Mouse (Mus musculus) adrenal gland, postnatal 25 days (tissue): ENCODE data around the gene Gm8439. TPM values are rescaled to one million over a fixed set of nuclear protein-coding genes. Genes with fewer than 3 reads are reported as not detected.
"Not testable (repeated sequence)": the region's sequence is repeated elsewhere in the genome, so short reads cannot be mapped to it uniquely, and the experiment has no call there.

Experiments used
- DNase-seq: peaks from one replicate; pipeline ENCODE4 v3.0.0; 2021; ENCODE audit warnings: mixed read lengths
- long read RNA-seq: library from polyadenylated mRNA; stranded (forward); transcript quantifications from one replicate; pipeline ENCODE4 v2.0.0, GENCODE M21; 2021
- total RNA-seq: library from RNA; stranded (reverse); gene quantifications from 2 replicates; pipeline ENCODE4 v1.2.3, GENCODE M21; 2021

Gm8439 gene
- not detected in 2 replicates for total RNA-seq
- long read RNA-seq = 0 reads

DNA sequence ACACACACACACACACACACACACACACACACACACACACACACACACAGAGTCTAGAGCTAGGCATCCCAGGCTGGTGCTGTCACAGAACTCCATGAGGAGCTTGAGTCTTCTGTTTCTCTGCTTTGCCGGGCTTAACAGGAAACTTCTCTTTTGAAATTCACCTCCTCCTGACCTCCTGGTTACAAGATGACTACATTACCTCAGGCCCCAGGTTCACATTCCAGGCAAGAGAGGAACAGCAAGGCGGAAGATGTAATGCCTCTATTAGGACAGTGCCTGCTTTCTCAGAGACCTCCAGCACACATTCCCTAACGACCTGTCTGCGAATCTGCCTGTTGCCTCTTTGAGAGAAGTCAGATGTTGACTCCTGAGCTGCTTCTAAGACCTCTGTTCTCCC is at the start of gene Gm8439:
Gene Gm8439 (plus strand): TSS at position 301 of the 400 bp plus-strand sequence.
- DNase-seq = no peak

DNA sequence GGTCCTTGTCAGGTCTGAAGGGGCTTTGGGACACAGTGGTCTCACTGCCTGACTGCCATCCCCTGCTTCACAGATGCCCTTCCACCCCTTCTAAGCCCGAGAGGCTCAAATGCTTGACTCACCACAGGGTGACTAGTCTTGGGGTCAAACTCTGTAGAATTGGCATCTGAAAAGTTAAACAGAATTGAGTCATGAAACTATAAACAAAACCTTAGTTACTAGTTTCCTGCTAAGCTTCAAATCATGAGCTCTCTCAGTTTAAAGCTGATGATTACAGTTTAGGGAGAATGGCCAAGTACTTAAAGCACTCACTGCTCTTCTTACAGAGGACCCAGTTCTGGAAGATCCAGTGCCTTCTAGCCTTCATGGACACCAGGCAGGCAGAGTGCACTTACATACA is 43.6 kb upstream of the Gm8439 start:
- DNase-seq = no peak

DNA sequence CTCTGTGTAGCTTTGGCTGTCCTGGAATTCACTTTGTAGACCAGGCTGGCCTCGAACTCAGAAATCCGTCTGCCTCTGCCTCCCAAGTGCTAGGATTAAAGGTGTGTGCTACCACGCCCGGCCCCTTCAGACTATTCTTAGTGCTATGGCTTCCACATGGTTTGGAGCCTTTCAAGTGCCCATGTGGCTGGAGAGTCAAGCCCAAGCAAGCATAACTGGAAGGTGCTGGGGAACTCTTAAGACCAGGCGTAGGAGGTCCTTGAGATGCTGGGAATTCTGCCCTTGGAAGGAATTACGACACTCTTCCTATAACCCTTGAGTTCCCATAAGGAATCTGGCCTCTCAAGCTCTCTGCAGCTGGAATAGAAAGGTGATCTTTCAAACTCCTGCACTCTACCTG is 32.0 kb upstream of the Gm8439 start:
- no peak for DNase-seq

DNA sequence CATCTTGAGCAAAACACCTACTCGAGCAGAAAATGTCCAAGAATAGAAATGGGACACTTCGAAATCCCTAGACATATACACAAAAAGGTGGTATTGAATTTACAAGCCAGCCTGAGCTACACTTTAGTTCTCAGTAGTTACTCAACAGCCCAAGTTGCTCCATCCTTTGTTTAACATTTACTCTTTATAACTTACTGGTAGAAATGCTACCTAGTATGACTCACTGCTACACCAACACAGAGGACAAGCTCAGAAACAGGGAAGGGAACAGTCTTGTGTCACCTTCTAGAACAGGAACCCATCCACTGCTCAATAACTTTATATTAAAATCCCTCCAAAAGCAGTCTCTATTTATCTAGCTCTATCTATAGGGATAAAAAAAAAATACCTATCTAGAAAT is 22.8 kb upstream of the Gm8439 start:
- DNase-seq = no peak

DNA sequence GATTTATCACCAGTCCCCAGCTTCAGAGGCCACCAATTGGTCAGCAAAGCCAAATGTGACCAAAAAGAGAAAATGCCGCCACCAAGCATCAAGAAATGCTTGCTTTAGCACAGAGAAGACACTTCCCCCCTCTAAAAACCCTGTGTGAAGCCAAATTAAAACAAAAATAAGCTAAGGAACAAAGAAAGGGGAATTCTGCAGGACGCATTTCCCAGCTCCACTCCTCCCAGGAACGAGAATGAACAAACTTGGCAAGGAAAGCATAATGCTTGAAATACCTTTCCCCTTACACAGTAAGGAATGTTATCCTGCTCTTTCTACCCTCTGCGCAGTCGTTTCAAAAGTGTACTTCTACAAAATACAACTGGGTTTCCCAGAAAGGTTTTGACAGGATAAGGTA is 20.5 kb upstream of the Gm8439 start:
- DNase-seq = no peak

DNA sequence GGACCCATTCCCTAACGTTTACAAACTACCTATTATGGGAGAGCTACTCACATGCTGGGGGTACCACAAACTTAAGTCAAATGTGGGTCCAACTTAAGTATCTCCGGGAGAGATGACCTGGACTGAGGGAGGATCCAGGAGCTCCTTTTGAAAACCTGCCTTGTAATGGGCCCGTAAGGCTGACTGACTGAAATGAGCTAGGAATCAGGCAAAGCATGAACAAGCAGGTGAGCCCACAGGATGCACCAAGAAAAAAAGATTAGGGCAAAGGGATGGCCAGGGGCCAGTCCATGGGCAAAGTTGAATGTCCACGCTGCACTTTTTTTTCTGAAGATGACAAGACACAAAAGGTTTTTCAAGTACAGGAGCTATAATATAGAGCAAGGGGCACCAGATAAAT is 19.5 kb upstream of the Gm8439 start:
- DNase-seq = no peak

DNA sequence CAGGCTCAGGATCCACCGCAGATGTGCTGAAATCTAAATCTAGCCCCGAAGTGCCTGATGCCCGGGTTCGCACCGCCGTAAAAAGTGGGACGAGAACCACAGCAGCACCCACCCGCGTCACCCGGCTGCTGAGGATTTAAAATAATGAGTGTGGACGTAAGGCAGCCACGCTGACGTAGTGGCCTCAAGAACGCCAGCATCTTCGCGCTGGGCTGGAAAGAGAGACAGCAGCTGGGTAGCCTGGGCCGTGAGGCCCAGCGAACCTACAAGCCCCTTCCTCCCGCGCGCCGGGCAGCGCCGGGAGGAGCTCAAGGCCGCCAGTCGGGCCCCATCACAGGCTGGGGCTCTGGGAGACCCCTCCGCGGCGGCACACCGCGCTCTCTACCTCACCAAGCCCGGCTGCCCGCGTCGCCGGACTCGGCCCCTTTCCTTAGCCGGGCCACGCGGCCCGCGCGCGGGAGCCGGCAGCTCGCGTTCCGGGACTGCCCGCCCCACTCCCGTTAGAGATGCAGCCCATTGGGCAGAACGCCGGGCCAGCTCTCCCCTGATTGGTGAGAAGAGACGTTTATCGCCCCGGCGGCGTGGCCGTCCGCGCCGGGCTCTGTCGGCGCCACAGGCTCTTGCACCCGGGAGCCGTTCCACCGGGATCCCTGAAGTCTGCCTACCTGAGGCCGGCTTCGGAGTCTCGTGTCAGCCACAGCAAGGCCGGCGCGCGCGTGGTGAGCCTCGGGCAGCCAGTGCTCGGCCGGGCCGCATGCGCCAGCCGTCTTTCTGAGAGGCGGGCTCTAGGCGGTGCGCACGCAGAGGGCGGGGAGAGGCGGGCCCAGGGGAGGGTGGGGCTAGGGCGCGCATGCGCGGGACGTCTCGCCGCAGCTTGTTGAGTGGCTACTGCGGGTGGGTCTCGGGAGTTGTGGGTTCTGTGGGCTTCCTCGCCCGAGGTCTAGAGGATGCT is 18.8 kb upstream of the Gm8439 start, which contains the start of gene Ctps:
Gene Ctps (minus strand): TSS at position 791 of the 952 bp plus-strand sequence.
- DNase-seq = peak; percentile 96

DNA sequence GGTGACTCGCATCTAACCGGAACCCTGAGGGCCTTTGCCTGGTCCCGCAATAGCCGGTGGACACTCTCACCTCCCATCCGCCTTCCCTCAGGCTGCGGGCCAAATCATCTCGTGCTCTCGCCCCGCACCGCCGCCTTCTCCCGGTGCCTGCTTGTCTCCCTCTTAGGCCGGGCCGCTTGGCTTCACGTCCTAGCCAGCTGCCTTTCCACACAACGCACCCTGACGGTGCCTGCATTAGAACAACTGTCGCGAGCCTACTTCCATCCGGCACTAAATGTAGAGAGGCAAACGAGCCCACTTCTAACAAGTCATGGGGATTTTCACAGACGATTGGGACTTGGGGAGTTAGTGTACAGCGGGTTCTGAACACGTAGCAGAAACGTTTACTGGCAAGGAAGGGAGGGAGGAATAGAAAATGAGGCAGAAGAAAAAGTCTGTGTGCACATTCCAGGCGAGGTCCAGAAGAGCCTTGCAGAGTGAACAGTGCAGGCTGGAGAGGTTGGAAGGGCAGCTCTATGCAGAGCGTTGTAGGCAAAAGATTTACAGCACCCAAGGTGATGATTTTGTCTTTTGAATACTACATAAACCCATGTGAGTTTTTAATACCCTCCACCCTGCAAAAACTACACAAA is 18.0 kb upstream of the Gm8439 start:
- DNase-seq = no peak

DNA sequence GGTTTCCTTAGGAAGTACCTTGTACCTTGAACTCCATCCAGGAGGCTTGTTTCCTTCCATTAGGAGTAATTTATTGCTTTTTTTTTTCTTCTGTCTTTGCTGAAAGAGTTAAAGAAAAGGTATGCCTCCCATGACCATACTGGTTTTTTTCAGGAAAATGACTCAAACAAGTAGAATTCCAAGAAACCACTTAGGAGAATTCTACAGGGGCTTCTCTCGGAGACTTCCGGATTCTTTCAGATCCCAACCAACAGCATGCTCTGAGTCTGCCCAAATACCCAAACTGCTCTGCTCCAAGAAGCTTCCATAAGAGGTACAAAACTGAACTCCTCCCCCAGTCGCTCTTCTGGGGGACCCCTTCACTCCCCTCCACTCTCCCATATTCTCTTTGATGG is 17.5 kb upstream of the Gm8439 start:
- DNase-seq = no peak

DNA sequence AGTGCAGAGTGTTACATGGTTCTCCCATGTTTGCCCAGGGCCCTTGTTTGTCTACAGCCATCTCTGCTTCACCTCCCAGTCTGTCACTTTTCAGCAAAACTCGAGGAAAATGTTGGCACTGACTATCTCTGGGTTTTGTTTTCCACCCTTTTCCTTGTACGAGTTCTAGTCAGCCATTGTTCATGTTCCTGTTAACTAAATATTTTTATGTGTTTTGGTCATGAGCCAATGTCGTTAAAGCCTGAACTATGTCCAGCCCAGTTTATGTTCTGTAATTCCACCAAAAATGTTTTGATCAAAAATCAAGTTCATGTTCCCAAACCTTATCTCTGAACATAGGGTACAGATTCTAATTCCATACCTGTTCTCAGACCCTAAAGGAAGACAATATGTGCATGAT is 16.9 kb upstream of the Gm8439 start:
- DNase-seq = no peak

DNA sequence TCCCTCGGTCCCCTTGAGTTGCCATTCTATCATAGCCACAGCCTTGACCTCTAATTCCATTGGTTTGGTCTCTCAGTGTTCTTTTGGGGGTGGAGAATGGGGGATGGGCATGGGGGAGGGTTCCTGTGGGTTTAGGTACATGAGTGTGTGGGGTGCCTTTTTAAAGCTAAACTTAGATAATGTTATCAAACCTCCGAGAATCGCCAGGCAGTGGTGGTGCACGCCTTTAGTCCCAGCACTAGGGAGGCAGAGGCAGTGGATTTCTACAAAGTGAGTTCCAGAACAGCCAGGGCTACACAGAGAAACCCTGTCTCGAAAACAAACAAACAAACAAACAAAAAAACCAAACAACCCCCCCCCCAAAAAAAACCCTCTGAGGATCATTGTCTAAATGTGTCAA is 7.7 kb upstream of the Gm8439 start:
- DNase-seq = no peak

DNA sequence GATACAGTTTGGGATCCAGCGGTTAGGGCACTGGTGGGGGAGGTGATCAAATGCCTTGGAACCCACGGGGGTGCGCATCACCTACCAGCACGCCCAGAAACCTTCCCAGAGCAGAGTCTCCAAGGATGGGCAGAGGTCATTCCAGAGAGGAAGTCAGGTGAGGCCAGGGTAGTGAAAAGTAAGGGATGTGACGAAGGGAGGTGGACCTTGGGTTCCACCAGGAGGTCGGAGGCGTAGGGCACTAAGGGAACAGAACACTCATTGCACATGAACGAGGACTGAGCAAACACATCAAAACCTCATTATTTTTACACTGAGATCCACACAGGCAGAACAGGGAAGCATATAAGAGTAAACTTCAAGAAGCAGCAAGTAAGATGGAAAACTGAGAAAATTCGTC is 6.8 kb upstream of the Gm8439 start:
- no peak for DNase-seq

DNA sequence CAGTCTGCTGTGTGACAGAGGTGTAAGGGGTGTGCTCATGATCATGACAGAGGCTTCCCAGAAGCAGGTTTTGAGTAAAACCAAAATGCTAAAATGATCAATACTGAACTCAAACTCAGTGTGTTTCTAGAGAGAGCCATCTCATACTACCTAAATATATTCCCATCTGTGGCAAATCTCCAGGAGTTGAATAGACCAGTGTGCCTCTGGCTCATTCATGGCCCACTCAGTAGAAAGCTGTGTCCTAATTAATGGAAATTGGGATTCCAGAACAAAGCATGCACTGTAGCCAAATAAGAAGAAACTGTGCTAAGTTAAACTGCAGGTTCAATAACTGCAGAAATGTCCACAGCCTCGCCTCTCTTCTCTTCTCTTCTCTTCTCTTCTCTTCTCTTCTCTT is 1.6 kb upstream of the Gm8439 start:
- no peak for DNase-seq

DNA sequence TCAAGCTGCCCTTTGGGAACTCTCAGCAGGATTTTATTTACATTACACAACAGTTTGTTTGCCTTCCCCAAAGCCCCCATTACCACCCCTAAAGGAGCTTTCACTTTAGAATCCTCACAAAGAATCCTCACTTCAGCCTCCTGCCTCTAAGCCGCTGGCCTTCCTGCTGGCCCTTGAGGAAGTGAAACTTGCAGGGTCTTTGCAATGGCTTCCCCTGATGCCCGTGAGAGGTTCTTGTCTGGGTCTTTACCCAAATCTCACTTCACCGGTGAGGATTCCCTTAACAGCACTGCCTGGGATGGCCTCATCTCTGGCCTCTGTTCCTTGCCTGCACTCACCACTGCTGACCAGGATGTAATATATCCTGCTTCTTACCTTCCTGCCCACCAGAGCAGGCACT is 525 bp downstream of the Gm8439 start:
- no peak for DNase-seq

DNA sequence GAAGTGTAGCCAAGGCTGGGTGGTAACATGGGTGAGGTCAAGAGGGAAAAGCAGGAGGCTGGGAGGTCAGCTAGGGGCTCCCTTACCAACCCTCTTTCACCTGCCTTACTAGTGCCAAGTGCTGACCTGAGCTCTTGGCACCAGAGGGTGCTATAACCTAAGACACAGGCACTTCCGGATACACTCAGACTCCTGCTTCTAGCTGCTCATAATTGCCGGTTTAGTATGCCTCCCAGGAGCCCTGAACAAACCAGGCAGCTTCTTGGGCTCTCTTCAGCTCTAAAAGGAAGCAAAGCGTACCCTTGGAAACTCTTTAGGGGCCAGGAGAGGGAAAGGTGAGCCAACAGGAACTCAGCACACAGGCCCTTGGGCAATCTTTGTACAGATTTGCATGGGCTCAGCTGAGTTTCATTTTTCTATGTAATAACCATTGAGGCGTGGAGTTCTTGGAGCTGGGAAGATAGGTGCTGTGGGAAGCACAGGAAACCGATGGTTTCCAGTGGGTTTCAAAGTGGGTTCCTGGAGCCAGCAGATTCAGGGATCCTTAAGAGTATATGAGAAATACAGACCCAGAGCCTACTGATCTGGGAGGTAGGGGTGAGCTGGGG is 1.4 kb downstream of the Gm8439 start:
- peak; percentile 48 for DNase-seq

DNA sequence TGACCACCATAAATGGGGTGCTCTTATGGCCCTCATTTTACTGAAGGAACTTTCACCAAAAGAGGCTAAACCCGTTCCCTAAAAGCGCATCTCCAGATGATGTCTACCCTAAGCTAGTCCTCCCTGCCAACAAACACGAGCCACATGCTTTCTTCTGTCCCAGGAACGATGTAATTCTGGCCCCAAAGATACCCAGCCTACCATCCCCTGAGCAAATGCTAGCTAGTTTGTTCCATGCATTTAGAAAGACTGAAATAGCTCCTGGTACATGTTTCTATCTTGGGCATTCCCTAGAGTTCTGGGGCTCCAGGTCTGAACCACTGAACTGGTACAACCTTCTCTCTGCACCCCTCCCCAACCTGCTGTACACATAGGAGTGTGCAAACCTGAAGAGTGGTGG is 2.4 kb downstream of the Gm8439 start:
- no peak for DNase-seq

DNA sequence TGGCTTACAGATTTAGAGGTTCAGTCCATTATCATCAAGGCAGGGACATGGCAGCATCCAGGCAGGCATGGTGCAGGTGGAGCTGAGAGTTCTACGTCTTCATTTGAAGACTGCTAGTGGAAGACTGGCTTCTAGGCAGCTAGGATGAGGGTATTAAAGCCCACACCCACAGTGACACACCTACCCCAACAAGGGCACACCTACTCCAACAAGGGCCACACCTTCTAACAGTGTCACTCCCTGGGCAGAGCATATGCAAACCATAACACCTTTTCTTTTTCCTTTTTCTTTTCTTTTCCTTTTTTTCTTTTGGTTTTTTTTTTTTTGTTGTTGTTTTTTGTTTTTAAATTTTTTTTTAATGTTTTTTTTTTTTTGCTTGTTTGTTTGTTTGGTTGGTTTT is 7.7 kb downstream of the Gm8439 start:
- not testable (repeated sequence) for DNase-seq

DNA sequence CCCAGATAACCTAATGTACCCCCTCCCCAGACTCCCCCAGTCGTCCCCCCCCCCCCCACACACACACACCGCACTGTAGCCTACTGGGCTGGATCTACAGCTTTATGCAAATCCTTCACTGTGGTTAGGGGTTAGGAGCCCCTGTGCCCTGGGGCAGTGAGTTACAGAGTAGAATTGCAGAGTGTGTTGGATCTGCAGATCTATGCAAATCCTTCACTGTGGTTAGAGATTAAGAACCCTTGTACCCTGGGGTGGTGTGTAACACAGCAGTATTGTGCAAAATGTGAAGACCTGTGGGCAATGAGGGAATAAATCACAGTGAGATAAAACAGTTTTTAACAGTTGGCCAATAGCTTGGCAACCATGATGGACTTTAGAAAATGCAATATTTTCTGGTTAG is 10.4 kb downstream of the Gm8439 start:
- DNase-seq = no peak

DNA sequence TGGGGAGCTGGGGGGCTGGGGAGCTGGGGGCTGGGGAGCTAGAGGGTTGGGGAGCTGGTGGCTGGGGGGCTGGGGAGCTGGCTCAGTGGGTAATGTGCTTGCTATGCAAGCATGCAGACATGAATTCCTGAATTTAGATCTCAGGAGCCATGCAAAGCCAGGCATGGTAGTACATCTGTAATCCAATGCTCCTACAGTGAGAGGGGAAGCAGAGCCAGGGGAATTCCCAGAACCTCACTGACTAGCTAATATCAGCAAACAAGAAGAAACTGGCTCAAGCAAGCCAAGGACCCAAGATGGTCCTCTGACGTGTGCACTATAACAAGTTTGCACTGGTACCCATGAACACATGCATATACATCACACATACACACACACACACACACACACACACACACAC is 13.2 kb downstream of the Gm8439 start:
- DNase-seq = no peak

DNA sequence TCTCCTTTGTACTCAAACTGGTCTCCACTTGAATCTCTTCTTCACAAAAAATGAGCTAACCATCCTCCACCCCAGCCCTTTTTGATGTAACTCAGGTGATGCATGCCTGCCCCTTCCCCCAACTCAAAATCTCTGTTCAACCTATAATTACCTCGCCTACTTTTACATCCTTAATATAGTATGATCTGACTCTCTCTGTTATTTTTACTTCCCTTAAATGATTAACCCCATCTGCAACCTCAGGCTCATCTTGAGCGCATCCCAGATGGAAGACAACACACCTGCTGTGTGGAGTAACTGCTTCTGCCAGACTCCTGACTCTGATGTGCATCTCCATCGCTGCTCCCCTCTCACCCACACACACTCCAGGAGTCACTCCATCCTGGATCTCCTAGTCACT is 14.1 kb downstream of the Gm8439 start:
- no peak for DNase-seq

DNA sequence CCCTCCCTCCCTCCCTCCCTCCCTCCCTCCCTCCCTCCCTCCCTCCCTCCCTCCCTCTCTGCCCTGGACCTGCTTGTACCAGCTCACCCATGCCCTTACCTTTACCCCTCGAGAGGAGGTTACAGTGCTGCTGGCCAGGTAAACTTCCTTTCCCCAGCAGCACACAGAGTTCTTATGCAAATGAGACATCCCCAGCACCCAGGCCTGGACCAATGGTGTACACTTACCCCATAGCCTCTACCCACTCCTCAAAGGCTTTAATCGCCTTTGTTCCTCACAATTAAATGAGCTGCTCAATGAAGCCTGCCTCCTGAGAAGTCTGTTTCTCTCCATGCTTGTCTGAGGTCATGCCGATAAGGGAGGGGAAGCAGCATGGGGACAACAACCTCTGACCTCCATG is 18.4 kb downstream of the Gm8439 start:
- DNase-seq = no peak

DNA sequence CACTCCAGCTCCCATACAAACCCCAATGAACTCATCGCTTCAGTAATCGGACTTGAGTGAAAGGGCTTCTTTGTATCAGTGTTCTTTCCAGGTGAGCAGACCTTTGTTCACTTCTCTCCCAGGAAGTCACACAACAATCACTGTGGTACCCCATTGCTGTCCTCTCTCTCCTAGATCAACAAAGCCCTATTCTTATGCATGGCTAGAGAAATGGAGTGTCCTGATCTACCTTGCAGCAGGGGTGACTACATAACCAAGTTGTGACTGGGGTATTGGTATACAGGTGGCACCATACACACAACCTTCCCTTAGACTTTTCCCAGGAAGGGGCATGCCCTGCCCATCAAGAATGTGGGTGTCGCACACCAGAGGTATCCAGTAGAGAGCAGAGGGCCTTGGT is 22.5 kb downstream of the Gm8439 start:
- no peak for DNase-seq
